Mouse (Mus musculus): Measurements from ENCODE around the gene Slc25a40.

Slc25a40 gene

DNA sequence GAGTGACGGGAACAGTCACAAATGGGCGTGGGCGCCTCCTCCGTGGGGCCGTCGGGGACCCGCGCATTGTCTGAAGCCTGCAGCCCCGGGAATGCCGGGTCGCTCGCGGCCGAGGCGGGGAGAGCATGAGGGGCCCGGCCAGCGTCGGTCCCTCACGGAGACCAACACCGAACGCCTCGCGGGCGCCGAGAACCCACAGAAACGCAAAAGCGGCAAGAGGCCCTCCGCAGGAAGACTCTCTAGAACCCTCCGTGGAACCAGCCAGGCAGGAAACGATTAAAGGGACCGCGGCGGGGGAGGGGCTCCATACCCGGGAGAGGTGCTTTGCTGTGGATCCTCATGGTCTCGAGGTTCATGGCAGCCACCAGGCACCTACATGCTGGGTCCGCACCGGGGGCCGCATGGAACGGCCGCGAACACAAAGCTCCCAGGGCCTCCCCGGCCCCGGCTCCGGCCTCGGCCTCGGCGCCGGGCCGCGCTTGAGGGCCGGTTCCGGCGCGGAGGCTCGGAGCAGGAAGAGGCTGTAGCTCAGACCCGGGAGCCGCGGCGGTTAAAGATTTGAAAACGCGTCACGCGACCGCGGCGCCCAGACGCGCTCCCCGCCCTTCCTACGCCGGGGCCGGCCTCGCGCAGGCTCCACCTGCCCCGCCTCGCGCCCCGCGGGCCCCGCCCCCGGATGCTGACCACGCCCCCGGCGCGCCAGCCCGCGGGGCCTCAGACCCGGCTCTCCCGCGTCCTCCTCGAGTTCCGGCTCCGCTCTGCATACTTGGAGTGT lies at the start of gene Slc25a40, which contains the start of gene Dbf4:
Gene Slc25a40, plus strand, starts transcription at position 694 of the 775 bp plus-strand sequence.
Gene Dbf4, minus strand, starts transcription at position 560 of the 775 bp plus-strand sequence.
- DNase-seq: peak; percentile 93

DNA sequence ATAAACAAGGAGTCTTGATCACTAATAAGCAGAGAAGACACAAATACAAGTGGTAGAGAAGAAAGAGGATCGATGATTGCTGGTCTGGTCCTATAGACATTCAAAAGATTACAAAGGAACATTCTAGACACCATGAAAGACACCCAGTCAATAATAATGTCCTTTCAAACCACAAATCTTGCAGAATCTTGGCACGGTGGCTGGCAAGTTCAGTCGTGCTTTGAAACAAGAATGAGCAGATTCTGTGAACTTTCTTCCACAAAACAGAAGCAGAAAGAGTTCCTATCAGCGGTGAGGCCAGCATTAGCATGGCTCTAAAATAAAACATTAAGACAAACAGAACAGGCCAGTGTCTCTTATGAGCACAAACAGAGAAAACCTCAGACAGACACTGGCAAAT lies 49.2 kb upstream of the Slc25a40 start:
- DNase-seq: no peak

DNA sequence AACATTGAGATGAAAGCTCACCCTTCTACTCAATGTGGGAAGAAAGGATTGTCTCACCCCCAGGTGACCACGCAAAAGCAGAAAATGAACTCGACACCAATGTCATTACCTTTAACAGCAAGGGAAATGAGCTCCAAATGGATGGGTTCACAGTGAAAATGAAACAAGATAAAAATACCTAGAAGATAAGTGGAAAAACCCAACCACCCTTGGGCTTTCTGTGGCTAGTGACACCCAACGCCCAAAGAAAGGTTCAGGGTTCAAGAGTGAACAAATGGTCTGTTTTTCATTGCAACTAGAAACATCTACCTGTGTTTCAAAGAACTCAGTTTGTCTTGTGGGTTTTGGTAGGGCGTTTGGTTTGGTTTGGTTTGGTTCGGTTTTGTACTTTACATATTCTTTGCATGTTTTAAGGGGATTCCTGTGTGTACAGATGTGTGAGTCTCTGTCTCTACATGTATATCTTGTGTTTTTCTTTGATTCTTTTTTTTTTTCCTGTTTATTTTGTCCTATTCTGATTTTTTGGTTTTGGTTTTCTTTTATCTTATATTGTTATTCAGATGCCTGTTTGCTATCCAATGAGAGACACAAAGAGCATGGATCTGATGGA lies 48.2 kb upstream of the Slc25a40 start:
- no peak for DNase-seq

DNA sequence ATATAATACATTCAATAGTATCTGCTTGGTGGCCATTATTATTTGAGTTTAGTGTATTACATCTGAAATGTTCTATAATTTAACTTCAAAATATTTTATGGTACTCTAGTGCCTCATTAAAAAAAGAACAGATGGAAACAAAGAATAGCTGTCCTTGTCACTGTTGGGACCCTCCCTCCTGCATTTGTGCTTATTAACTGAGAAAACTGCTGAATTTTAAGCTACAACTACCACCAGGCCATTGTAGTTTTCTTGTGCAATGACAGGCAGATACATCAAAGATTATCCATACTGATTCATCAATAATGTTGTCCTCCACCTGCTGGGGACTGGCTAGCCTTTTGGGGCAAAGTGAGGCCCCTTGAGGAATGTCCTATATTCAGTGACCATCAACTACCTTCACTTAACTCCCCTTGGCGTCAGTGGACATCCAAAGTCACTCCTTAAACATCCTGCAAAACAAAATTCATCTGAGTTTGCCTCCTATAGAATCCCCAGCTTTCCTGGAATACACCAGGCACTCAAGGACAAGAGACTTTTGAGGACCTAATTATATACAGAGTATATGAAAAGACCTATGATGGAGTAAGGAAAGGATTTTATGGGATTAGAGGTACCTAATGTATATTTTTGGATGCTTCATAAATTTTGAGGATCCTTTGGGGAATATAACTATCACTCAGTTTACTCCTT lies 28.6 kb upstream of the Slc25a40 start:
- no peak for DNase-seq

DNA sequence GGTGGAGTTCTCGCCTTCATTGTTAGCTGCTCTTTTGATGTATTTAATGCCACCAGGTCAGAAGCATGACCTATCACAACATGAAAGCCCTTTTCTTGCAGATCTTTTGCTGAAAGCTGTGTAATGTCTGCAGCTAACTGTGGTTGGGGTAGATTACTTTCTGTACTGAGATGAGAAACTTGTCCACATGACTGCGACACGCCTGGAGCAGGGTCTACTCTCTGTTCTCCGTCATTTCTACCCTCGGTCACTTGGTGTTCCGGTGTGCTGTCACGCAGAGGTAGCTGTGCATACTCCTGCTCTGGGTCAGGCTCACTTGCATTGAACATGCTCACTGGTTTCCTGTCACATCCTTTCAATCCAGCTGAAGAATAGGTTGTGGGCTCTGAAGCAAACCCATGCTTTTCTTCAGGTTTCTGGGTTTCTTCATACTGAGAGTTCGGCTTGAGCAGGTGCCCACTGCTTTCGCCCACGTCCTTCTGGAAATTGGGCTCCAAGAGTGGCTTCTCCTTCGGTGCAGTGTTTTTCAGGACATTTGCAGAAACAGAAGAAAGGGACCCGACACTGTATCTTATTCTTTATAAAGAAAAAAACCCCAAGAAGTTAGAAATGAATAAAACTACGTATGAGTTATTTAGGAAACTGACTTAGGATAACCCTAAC lies 24.9 kb upstream of the Slc25a40 start:
- DNase-seq: no peak

DNA sequence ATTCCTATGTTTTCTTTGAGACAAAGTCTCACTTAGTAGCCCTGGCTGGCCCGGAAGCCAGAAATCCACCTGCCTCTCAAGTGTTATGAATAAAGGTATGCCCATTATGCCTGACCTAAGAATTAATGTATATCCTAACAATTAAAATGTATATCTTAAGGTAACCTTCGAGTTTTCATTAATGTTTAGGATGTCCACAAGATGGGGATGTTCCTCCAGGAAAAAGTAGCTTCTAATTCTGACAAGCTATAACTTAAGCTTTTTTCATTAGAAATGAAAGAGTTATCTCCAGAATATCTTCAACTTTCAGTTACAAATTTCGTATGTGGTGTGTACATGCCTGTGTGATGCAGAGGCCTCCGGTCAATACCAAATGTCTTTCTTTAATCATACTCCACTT lies 13.9 kb upstream of the Slc25a40 start:
- DNase-seq: no peak

DNA sequence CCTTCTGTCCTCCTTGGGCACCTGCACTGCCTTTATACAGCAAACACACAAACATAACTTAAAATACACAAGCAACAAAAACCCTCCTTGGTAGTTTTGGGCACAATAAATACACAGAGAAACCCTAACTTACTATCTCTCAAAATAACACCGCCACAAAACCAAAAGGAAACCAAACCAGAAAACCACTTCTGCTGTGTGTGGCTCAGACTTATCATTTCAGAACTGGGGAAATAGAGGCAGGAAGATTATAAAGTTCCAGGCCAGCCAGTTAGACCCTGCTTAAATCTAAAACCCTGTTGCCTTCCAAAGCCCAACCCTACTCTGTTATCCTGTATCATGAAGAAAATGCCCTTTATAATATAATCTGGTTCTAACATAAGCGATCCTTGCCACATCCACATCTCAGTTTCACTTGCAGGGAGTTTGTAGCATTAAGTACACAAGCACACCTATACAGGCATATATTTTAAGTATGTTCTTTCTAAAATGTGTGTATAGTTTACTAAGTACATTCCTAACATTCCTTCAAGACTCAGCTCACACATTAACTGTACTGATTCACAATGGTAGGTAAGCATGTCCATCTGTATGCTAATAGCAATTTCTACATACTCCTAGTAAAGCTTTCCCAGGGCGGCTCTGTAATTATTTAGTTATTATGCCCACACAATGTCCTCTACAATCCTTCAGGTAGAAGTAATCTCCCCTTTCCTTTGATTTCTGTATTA lies 5.8 kb upstream of the Slc25a40 start:
- DNase-seq: no peak

DNA sequence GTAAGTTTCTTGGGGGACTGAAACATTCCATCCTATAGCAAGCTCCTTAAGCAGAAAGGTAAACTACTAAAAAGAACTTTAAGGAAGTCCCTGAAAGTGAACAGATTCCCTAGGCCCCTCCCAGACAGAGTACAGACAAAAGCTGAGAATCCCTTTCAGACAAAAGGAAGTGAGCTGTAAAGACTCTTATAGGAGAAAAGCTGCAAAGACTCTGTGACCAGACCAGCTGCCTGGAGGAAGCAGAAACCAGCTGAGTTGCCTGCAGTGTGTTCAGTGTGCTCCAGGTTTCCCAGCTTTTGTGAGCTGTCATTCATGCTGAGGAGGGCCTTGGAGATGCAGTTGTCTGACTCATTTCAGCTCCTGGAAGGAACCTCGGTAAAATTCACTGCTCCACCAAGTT lies 5.2 kb upstream of the Slc25a40 start:
- DNase-seq: no peak

DNA sequence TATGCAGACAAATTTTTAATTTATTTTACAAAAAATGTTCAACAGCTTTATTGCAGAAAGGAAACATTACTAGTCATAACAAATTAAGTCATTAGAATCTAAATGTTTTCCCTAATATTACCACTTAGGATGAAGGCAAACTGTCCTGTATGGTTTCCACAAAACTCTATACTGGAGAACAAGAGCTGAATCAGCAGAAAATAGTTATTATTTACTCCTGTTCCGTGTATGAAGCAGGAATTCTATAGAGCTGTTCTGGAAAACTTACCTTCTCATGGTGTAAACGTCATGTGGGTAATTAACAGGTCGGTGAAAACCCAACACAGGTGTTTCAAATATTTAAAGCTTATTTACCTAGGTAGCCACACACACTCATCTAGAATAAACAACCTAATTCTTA lies 1.2 kb upstream of the Slc25a40 start:
- no peak for DNase-seq

DNA sequence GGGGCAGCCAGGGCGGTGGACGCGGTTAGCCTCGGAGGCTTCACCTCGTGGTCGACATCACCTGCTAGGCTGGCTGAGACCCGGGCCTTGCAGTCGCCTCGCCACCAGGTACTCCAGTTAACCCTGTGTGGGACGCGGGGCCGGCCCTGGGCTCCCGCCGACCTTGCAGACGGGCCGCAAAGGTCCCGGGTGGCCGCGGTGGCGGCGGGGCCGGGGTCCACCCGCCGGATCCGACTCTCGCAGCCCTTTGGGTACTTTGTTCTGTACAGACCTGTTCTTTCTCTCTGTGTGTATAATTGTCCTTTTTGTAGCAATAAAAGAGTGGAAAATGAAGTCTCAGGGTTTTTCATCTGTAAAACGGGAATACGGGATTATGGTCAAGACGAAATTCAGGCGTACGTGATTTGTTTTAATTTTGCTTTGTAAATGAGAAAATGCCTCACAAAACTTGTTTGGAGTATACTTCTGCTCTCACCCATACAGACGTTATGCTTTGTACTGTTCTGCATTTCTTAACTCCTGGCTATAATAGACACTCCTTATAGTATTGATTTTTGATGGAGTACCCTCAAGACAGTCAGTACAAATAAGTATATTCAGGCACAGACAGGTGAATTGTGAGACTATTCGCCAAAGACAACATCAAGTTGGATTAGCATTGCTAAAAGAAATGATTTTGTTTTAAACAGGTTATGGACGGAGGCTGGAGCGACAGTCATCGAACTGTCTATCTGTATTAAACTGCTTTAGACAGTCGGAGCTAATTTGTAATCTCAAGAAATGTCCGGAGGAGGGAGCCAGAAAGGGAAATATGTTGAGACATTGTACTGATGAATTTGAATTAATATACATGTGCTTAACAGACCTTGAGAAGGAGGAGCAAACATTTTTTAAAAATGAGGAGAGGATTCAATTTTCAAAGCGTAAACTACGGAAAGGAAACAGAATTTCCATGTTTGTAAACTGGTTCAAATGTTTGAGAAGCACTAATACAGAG lies 580 bp downstream of the Slc25a40 start:
- peak; percentile 10 for DNase-seq

DNA sequence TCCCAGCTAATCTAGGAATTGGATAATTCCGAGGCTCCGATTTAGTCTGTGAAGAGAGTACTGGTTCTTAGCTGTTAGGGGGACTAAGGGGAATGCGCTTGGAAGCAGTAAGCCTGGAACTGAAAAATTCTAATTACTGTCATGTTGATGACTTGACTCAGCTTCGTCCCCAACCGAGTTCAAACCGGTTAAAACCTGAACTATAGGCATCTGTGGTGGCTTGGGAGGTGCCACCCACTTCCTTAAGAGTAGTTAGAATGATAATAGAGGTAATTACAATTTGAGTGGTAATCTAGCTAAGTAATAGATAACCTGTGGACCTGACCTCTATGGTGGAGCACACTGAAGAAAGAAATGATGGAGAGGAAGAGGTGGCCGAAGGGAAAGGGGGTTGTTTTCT lies 1.5 kb downstream of the Slc25a40 start:
- no peak for DNase-seq

DNA sequence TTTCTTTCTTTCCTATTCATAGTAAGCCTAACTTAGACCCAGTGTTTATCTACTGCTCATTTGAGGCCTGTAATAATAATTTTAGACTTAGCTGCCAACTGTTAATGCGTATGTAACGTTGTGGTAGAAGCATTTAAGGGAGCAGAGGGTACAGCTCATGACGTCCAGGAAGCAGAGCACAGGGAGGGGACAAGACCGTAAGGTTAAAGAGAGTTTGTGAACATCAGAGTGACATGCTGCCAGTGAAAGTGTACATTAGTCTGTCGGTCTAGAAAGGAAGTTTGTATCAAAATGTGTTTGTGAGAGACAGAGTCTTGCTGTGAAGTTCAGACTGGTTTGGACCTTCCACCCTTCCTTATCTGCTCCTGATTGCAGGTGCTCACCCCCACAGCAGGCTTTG lies 3.2 kb downstream of the Slc25a40 start:
- no peak for DNase-seq

DNA sequence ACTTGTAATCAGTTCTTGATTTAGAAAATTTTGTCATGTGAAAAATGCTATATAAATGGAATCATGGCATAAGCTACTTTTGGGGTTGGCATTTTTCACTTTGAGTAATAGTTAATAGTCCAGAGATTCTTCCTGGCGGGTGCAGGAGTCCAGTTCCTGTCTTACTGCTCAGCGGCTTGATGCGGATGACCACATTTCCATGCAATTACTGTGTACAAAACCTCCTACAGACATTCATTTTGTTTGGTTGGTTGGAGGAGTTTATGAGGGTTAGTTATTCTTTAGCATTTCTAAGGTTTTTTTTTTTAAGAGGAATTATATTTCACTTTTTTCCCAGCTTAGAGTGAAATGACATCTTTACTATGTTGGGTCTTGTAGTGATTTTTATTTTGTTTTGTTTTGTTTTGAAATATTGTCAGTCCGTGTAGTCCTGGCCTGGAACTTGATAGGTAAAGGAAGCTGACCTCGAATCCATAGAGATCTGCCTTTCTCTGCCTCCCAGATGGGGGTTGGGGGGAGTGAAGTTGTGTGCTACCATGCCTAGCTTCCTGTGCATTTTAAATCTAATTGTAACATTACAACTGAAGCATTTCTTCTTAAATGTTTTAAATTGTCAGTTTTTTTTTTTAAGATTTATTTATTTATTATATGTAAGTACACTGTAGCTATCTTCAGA lies 15.0 kb downstream of the Slc25a40 start:
- no peak for DNase-seq

DNA sequence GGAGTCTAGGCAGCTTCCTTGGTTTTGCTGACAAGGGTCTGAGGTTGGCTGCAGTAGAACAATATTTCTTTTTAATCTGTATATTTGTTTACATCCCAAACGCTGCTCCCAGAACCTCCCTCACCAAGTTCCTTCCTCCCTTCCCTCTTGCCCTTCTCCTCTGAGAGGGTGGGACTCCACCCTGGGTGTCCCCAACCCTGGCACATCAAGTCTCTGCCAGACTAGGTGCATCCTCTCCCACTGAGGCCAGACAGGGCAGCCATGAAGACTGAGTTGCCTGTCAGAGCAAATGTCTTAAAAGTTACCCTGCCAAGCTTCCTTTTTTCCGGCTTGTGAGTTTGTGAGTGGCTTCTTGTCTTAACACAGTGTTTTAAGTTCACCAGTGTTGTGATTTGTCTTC lies 16.4 kb downstream of the Slc25a40 start:
- no peak for DNase-seq

DNA sequence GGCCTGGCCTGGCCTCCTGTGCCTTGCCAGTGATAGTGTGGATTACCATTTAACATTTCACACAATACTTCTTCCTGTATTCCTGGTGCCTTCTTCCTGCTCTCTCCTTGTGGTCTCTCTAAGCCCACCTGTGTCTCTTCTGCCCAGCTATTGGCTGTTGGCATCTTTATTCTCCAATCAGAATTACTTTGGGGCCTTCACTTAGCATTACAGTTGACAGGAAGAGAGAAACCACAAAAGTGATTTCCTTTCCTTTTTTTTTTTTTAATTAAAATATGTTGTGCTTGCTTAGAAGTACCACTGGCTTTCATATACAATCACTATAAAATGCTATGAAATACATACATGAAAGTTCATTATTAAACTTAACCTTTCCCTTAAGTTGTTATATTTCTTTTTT lies 32.9 kb downstream of the Slc25a40 start:
- no peak for DNase-seq

DNA sequence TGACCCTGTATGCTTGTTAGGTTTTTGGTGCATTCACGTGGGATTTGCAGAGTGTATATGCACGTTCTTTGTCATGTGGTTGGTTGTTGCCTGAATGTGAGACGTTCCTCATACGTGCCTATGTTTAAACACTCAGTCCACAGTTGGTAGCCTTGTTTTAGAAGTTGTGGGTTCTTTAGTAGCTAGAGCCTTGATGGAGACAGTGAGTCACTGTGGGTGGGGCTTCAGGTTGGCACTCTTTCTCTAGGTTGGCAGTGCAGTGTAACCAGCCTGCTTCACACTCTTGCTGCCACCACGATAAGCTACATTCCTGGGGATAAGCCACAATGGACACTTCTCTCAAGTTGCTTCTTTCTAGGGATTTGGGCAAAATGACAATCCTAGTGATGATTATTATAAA lies 33.9 kb downstream of the Slc25a40 start:
- DNase-seq: no peak

DNA sequence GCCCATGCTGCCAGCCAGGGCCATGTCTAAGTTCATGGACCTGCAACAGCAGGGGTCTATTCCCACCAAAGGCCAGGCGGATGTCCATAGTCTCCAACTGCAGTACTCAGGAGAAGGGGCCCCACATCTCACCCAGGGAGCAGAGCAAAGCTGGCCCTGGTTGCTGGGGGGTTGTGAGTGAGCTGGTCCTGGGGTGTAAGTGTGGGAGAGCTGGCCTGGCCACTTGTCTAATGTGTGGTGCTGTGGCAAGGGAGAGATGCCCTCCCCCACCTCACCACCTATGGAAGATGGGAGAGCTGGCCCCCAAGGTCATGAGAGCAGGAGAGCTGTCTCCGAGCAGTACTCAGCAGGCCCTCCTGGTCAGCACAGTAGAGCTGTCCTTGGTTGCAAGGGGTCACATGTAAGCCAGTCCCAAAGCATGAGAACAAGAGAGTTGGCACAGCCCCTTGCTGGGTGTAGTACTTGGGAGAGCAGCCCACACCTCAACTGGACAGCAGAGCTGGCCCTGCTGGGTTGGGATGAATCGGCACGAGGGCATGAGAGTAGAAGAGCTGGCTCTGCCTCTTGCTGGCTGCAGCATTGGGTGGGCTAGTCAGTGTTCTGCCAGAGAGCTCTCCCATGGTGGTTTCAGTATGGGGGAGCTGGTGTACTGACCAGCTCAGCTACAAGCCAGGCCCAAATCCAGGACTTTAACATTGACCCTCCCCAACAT lies 65.5 kb downstream of the Slc25a40 start:
- no peak for DNase-seq

DNA sequence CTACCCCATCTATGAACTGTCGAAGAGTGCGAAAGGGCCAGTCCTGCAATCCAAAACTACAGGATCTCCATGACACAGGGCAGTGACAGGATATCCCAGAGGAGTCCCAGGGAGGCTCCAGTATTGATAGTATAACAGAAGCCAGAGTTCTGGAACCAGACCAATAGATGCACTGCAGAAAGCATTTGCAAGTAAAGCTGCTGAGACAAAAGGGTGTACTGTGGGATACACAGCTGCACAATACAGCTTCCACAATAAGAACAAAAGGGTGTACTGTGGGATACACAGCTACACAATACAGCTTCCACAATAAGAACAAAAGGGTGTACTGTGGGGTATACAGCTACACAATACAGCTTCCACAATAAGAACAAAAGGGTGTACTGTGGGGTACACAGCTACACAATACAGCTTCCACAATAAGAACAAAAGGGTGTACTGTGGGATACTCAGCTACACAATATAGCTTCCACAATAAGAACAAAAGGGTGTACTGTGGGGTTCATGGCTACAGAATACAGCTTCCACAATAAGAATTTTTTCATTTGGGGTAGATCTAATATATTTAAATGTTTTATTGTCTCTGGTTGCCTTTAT lies 66.1 kb downstream of the Slc25a40 start:
- no peak for DNase-seq

DNA sequence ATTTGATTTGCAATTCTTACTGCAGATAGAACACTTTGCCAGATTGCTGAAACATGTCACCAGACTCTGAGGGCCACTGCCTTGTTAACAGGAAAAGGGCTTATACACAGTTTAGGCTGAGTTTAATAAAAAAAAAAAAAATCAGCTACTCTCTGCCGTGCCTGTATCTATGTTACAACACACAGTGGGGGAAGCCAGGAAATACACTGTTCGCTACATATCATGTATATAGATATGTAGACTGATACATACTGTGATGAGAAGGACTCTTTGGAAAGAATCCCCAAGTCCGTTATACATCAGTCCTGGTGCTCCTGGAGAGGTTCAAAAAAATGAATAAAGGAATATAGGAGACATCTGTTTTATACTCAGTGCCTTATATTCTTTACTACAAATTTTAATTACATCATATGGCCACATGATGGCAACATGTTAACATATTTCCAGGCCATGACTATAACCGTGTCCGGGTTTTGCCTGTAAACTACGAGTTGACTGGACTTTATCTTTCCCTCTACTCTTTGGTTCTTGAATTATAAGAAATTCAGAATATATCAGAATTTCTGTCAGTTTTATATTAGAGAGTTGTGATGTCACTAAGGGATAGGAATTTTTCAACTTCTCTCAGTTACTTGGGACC lies 66.9 kb downstream of the Slc25a40 start:
- DNase-seq: peak; percentile 3
